22 mouse cellular contexts compared by ENCODE assay signal in the genomic region with DNA sequence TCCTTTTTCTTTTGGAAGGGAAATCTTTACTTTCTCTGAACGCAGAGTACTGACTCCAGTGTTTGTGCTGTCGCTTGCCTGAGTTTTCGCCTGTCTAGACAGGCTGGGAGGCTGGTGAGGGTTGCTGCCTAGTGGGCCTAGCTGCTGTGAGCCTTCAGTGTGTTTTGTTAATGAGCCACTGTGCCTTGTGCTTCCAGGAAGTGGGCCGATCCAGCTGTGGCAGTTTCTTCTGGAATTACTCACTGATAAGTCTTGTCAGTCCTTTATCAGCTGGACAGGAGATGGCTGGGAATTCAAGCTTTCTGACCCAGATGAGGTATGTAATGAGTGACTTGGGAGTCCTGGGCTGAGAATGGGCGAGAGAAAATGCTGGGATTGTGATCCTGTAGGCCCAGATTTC.
DNase-seq lines count a peak whose midpoint lies in the region; ATAC-seq and TF ChIP-seq lines count a peak whose summit lies in the region.
"Had no signal": no experiment of that assay in that cellular context is flagged by ENCODE, and none has a peak within 500 bp of the region (broad histone marks: within the 10 kb centered on the region; RNA-seq: fewer than 3 reads in every experiment).

No protein-coding gene starts in this region.

- no peak for TF ChIP-seq CTCF in gastrocnemius, adult 2 months (IDR thresholded peaks at IDR 0.05)
- no peak for TF ChIP-seq CTCF in liver, postnatal 0 days (IDR thresholded peaks at IDR 0.05; ENCODE audit: low read depth)
- no peak for TF ChIP-seq CTCF in stomach, postnatal 0 days (IDR thresholded peaks at IDR 0.05; ENCODE audit: low read depth)

- no peak overlapping the region for H3K9ac ChIP-seq in liver, embryonic 16.5 days (ENCODE audit: low read depth, low read length)
- no peak overlapping the region for H3K9ac ChIP-seq in liver, postnatal 0 days (replicated peaks)
- no peak overlapping the region for H3K9ac ChIP-seq in heart, embryonic 12.5 days
- H3K9ac ChIP-seq in forebrain, embryonic 11.5 days (ENCODE audit: low read length) = no peak overlapping the region
- H3K9ac ChIP-seq in stomach, postnatal 0 days (ENCODE audit: low read length) = no peak overlapping the region
- H3K9ac ChIP-seq: forebrain, embryonic 12.5 days; limb, embryonic 15.5 days; lung, embryonic 14.5 days; neural tube, embryonic 13.5 days had no signal

- no peaks in the 10 kb centered on the region for H3K4me1 ChIP-seq in liver, embryonic 16.5 days (ENCODE audit: control insufficient read depth, low read depth, low read length)
- no peaks in the 10 kb centered on the region for H3K4me1 ChIP-seq in liver, postnatal 0 days (ENCODE audit: insufficient read depth)
- peaks cover 44% of the 10 kb centered on the region for H3K4me1 ChIP-seq in heart, embryonic 12.5 days (replicated peaks)
- no peaks in the 10 kb centered on the region for H3K4me1 ChIP-seq in forebrain, embryonic 11.5 days (replicated peaks; ENCODE audit: control insufficient read depth, insufficient read depth, low read length)
- no peaks in the 10 kb centered on the region for H3K4me1 ChIP-seq in stomach, postnatal 0 days (replicated peaks; ENCODE audit: control insufficient read depth, insufficient read depth)
- H3K4me1 ChIP-seq: forebrain, embryonic 12.5 days; neural tube, embryonic 13.5 days had no signal

- H3K4me3 ChIP-seq in gastrocnemius, adult 2 months = no peak overlapping the region
- no peak overlapping the region for H3K4me3 ChIP-seq in liver, embryonic 16.5 days (ENCODE audit: low read depth, low read length)
- no peak overlapping the region for H3K4me3 ChIP-seq in liver, postnatal 0 days (ENCODE audit: low read depth, low read length)
- H3K4me3 ChIP-seq in heart, embryonic 12.5 days = no peak overlapping the region
- H3K4me3 ChIP-seq in forebrain, embryonic 11.5 days (ENCODE audit: low read depth, low read length) = no peak overlapping the region
- no peak overlapping the region for H3K4me3 ChIP-seq in stomach, postnatal 0 days (ENCODE audit: low read depth, low read length)
- H3K4me3 ChIP-seq: forebrain, embryonic 12.5 days; limb, embryonic 15.5 days; midbrain, embryonic 10.5 days; neural tube, embryonic 13.5 days had no signal

- H3K4me2 ChIP-seq in liver, embryonic 16.5 days (ENCODE audit: low read depth, low read length) = no peak overlapping the region
- no peak overlapping the region for H3K4me2 ChIP-seq in liver, postnatal 0 days (ENCODE audit: low read depth, low read length)
- no peak overlapping the region for H3K4me2 ChIP-seq in heart, embryonic 12.5 days
- H3K4me2 ChIP-seq in forebrain, embryonic 11.5 days (ENCODE audit: low read depth, low read length, severe bottlenecking) = no peak overlapping the region
- H3K4me2 ChIP-seq in stomach, postnatal 0 days (replicated peaks; ENCODE audit: low read depth) = no peak overlapping the region
- H3K4me2 ChIP-seq: forebrain, embryonic 12.5 days; limb, embryonic 15.5 days; lung, embryonic 14.5 days; neural tube, embryonic 13.5 days had no signal

- intact Hi-C loops in gastrocnemius, adult 2 months (cut with DNase I) = no loop called here
- intact Hi-C loops in gastrocnemius, postnatal 36 days (cut with DNase I) = no loop called here

- no peaks in the 10 kb centered on the region for H3K36me3 ChIP-seq in liver, embryonic 16.5 days (ENCODE audit: control insufficient read depth, insufficient read depth)
- H3K36me3 ChIP-seq in liver, postnatal 0 days (replicated peaks; ENCODE audit: insufficient read depth, low read length) = peaks cover 36% of the 10 kb centered on the region
- H3K36me3 ChIP-seq in heart, embryonic 12.5 days = peaks cover 38% of the 10 kb centered on the region
- H3K36me3 ChIP-seq in forebrain, embryonic 11.5 days (ENCODE audit: control insufficient read depth, insufficient read depth, low read length) = no peaks in the 10 kb centered on the region
- H3K36me3 ChIP-seq in stomach, postnatal 0 days (ENCODE audit: control insufficient read depth, insufficient read depth, low read length) = no peaks in the 10 kb centered on the region
- H3K36me3 ChIP-seq: forebrain, embryonic 12.5 days; midbrain, embryonic 10.5 days; neural tube, embryonic 13.5 days had no signal

- no peak for TF ChIP-seq EP300 in liver, postnatal 0 days (IDR thresholded peaks at IDR 0.05; ENCODE audit: low read depth)
- TF ChIP-seq EP300 in stomach, postnatal 0 days (optimal IDR thresholded peaks at IDR 0.05) = no peak

- H3K27me3 ChIP-seq in liver, embryonic 16.5 days (ENCODE audit: control insufficient read depth, insufficient read depth, low read depth, low read length) = no peaks in the 10 kb centered on the region
- no peaks in the 10 kb centered on the region for H3K27me3 ChIP-seq in liver, postnatal 0 days (ENCODE audit: insufficient read depth, low read length)
- H3K27me3 ChIP-seq in heart, embryonic 12.5 days (replicated peaks) = no peaks in the 10 kb centered on the region
- H3K27me3 ChIP-seq in forebrain, embryonic 11.5 days (ENCODE audit: control insufficient read depth, insufficient read depth, low read length) = no peaks in the 10 kb centered on the region
- H3K27me3 ChIP-seq in stomach, postnatal 0 days (ENCODE audit: control insufficient read depth, insufficient read depth, low read length) = no peaks in the 10 kb centered on the region
- H3K27me3 ChIP-seq: forebrain, embryonic 12.5 days; limb, embryonic 15.5 days; neural tube, embryonic 13.5 days; Patski had no signal

- ATAC-seq in liver, embryonic 16.5 days (ENCODE audit: low read depth) = peak; percentile 35; the same call in 1 of the 2 replicates
- ATAC-seq in liver, postnatal 0 days = no peak
- ATAC-seq in heart, embryonic 12.5 days (ENCODE audit: insufficient number of reproducible peaks, low FRiP score) = peak; percentile 79
- no peak for ATAC-seq in forebrain, embryonic 11.5 days (replicated peaks; ENCODE audit: low FRiP score)
- no peak for ATAC-seq in stomach, postnatal 0 days (ENCODE audit: low FRiP score, low TSS enrichment)
- ATAC-seq: activated CD4-positive, CD25-positive, alpha-beta regulatory T cell, adult 4 months; hindbrain, embryonic 16.5 days; Patski had no signal

- H3K27ac ChIP-seq in gastrocnemius, adult 2 months = 0 out of 2 replicates have a peak overlapping the region, but pooled peaks have one; percentile 4
- no peak overlapping the region for H3K27ac ChIP-seq in liver, embryonic 16.5 days (ENCODE audit: low read length)
- no peak overlapping the region for H3K27ac ChIP-seq in liver, postnatal 0 days (ENCODE audit: low read depth)
- H3K27ac ChIP-seq in heart, embryonic 12.5 days (ENCODE audit: poor library complexity, severe bottlenecking) = peak overlapping the region; percentile 79
- no peak overlapping the region for H3K27ac ChIP-seq in forebrain, embryonic 11.5 days (ENCODE audit: low read depth, low read length)
- no peak overlapping the region for H3K27ac ChIP-seq in stomach, postnatal 0 days (replicated peaks)
- H3K27ac ChIP-seq: forebrain, embryonic 12.5 days; limb, embryonic 15.5 days; midbrain, embryonic 10.5 days; neural tube, embryonic 13.5 days had no signal

- WGBS in liver, embryonic 16.5 days (ENCODE audit: insufficient replicate concordance) = 52% methylated on average over 5 of the region's 5 CpGs
- 53% methylated on average over 5 of the region's 5 CpGs for WGBS in liver, postnatal 0 days (ENCODE audit: insufficient replicate concordance)
- 25% methylated on average over 5 of the region's 5 CpGs for WGBS in heart, embryonic 12.5 days
- WGBS in forebrain, embryonic 11.5 days = 87% methylated on average over 5 of the region's 5 CpGs
- 54% methylated on average over 5 of the region's 5 CpGs for WGBS in stomach, postnatal 0 days

- no peak for DNase-seq in gastrocnemius, adult 2 months
- DNase-seq in gastrocnemius, postnatal 36 days = no peak
- no peak for DNase-seq in liver, postnatal 0 days
- DNase-seq in heart, postnatal 4 days = peak; percentile 43
- no peak for DNase-seq in forebrain, embryonic 11.5 days (ENCODE audit: low spot score)
- no peak for DNase-seq in stomach, postnatal 0 days (ENCODE audit: low spot score)
- DNase-seq: adrenal gland, postnatal 25 days; cerebellum, adult 9-10 months; embryo, embryonic 11 days; kidney, adult 18-20 months; kidney, postnatal 4 days; lung, embryonic 14.5 days; lung, postnatal 4 days had no signal

- H3K9me3 ChIP-seq in liver, embryonic 16.5 days (replicated peaks; ENCODE audit: control insufficient read depth, low read length) = no peaks in the 10 kb centered on the region
- H3K9me3 ChIP-seq in liver, postnatal 0 days (ENCODE audit: low read length) = no peaks in the 10 kb centered on the region
- no peaks in the 10 kb centered on the region for H3K9me3 ChIP-seq in heart, embryonic 12.5 days (replicated peaks)
- no peaks in the 10 kb centered on the region for H3K9me3 ChIP-seq in forebrain, embryonic 11.5 days (ENCODE audit: control insufficient read depth, low read length)
- no peaks in the 10 kb centered on the region for H3K9me3 ChIP-seq in stomach, postnatal 0 days (ENCODE audit: control insufficient read depth, low read length)
- H3K9me3 ChIP-seq: forebrain, embryonic 12.5 days; limb, embryonic 15.5 days; midbrain, embryonic 10.5 days; neural tube, embryonic 13.5 days had no signal

Comparison
In these comparisons a context has a peak if more than half of its experiments do, and no peak if none do; other contexts are left out.
1. ATAC-seq: peak in liver, embryonic 16.5 days (single experiment) and heart, embryonic 12.5 days (single experiment); none in liver, postnatal 0 days (single experiment), forebrain, embryonic 11.5 days (single experiment) and stomach, postnatal 0 days (single experiment).
2. H3K27ac ChIP-seq: peak in gastrocnemius, adult 2 months (single experiment) and heart, embryonic 12.5 days (single experiment); none in liver, embryonic 16.5 days (single experiment), liver, postnatal 0 days (single experiment), forebrain, embryonic 11.5 days (single experiment) and stomach, postnatal 0 days (single experiment).